Mouse (Mus musculus) stomach, embryonic 16.5 days (tissue): ENCODE measurements around the gene C8b. TPM values are rescaled to one million over a fixed set of nuclear protein-coding genes. Genes with fewer than 3 reads are reported as not detected.

Source experiments
- ATAC-seq: fragments of 200-750 bp; cut with Nextera tagmentation; 2 replicates; pipeline ENCODE4 v1.8.0; 2017; ENCODE audit warnings: moderate number of reproducible peaks, moderate TSS enrichment; ENCODE audit not compliant: insufficient read depth, low FRiP score
- H3K27ac ChIP-seq: fragments of 300-500 bp; sonication (generic); 2 replicates; pipeline ENCODE4 v1.5.1; 2014; ENCODE audit warnings: low read length
- H3K27me3 ChIP-seq: fragments of 300-500 bp; sonication (generic); 2 replicates; pipeline ENCODE4 v1.6.1; 2014; ENCODE audit warnings: low read length, control low read depth, mixed read lengths; ENCODE audit not compliant: control insufficient read depth, insufficient read depth
- H3K36me3 ChIP-seq: fragments of 300-500 bp; sonication (generic); 2 replicates; pipeline ENCODE4 v1.6.1; 2014; ENCODE audit warnings: low read length; ENCODE audit not compliant: control insufficient read depth, insufficient read depth
- H3K4me1 ChIP-seq: fragments of 300-500 bp; sonication (generic); 2 replicates; pipeline ENCODE4 v1.6.1; 2014; ENCODE audit warnings: low read length, control low read depth, mixed read lengths; ENCODE audit not compliant: control insufficient read depth, insufficient read depth
- H3K4me2 ChIP-seq: fragments of 300-500 bp; sonication (generic); 2 replicates; pipeline ENCODE4 v1.6.1; 2014; ENCODE audit warnings: low read depth, low read length, mixed read lengths
- H3K4me3 ChIP-seq: fragments of 300-500 bp; sonication (generic); replicated peaks from 2 replicates; pipeline ENCODE4 v1.5.1; 2014; ENCODE audit warnings: mild to moderate bottlenecking, low read length
- H3K9ac ChIP-seq: fragments of 300-500 bp; sonication (generic); 2 replicates; pipeline ENCODE4 v1.6.1; 2014; ENCODE audit warnings: low read length
- H3K9me3 ChIP-seq: fragments of 300-500 bp; sonication (generic); replicated peaks from 2 replicates; pipeline ENCODE4 v1.6.1; 2016; ENCODE audit warnings: low read length, control low read depth; ENCODE audit not compliant: control insufficient read depth
- WGBS: fragments of 180-500 bp; shearing (Covaris S2); extraction: QIAGEN DNeasy Blood & Tissue Kit; methylation state at CpG from one replicate; pipeline ENCODE4 v1.1.7; 2014; 5-methylcytosine and 5-hydroxymethylcytosine counted together
- polyA plus RNA-seq: library from polyadenylated mRNA; unstranded; fragments of >200 nt; fragmentation: Nextera tagmentation; extraction: Ambion mirVana; gene quantifications from 2 replicates; pipeline ENCODE4 v1.2.1, GENCODE M21; 2015

The C8b gene
- polyA plus RNA-seq, 1 experiment from 2014 or later = 2.1 TPM

DNA sequence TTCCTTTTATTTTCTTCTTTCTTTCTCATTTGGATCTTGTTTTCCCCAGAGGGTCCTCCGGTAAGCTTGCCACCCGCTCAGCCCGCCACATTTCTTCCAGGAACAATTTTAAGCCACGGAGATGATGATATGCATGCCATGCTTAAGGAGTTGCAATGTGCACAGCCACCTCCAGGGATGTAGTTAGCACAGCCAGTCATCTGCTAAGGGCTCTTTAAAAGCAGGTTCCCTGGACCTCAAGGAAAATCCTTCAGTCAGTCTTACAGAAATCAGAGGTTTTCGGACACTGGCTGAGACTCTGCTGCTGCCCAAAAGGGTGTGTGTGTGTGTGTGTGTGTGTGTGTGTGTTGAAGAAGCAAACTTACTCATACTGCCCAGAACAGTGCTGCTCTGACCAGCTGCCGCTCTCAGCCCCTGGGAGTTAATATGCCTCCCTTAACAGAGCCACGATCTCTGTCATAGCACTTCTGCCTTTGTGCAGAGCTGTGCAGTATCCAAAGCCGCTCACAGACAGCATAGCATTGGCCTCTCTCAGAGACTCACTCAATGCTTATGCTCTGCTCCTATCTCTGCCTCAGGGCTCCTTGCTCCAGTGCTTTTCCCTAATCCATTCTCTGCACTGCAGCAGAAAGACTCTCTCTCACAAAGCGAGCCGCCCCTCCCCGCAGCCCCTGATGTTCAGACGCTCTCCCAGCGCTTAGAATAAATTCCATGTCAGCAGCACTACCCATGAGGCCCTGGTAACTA lies 5.1 kb upstream of the C8b start:
- no peak overlapping the region for H3K4me2 ChIP-seq
- no peaks in the 10 kb centered on the region for H3K9me3 ChIP-seq
- WGBS = 74% methylated on average over 13 of the region's 13 CpGs
- H3K9ac ChIP-seq = no peak overlapping the region
- no peak overlapping the region for H3K4me3 ChIP-seq
- no peaks in the 10 kb centered on the region for H3K4me1 ChIP-seq
- ATAC-seq = no peak
- no peaks in the 10 kb centered on the region for H3K36me3 ChIP-seq
- no peaks in the 10 kb centered on the region for H3K27me3 ChIP-seq
- H3K27ac ChIP-seq = no peak overlapping the region

DNA sequence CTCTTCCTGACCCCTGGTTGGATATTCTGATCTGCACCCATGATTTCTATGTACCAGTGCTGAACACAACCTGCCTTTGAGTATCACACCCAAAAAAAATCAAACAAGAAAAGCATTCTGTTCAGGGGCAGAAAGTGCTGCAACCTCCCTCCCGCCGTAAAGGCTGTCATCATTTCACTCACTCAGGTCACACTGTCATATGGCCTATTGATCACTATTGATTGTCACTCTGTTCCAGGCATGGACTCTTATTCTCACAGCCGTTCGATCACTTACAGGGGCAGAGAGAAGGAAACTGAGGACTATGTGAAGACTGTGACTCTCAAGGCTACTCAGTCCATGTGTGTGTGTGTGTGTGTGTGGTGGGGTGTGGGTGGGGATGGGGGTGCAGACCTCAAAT lies 2.1 kb downstream of the C8b start:
- Histone ChIP-seq H3K9ac (no peak overlapping the region), H3K27ac (no peak overlapping the region), H3K27me3 (no peaks in the 10 kb centered on the region), H3K9me3 (no peaks in the 10 kb centered on the region), H3K4me3 (no peak overlapping the region), H3K36me3 (no peaks in the 10 kb centered on the region), H3K4me2 (no peak overlapping the region), H3K4me1 (no peaks in the 10 kb centered on the region)
- no peak for ATAC-seq
- WGBS = 71% methylated on average over 4 of the region's 4 CpGs

DNA sequence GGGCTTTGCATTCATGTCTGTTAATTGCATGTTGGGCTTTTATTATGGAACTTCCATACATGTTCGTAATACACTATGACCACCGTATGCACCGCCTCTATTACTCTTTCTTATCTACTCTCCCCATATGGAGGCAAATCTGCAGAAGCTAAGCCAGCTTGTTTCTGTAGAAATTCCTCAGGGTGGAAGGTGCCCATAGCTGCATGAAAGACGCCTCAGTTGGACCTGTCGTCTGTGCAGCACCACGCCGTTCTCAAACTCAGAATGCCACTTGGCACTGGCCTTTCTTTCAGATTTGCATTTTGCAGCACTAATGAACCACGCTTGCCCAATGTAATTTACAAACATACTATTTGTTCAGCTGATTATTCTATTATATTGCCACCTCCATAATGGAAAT lies 3.5 kb downstream of the C8b start:
- no peaks in the 10 kb centered on the region for H3K4me1 ChIP-seq
- no peak overlapping the region for H3K27ac ChIP-seq
- WGBS = 85% methylated on average over 8 of the region's 8 CpGs
- no peak overlapping the region for H3K4me3 ChIP-seq
- no peaks in the 10 kb centered on the region for H3K9me3 ChIP-seq
- no peaks in the 10 kb centered on the region for H3K36me3 ChIP-seq
- H3K27me3 ChIP-seq = no peaks in the 10 kb centered on the region
- H3K9ac ChIP-seq = no peak overlapping the region
- H3K4me2 ChIP-seq = no peak overlapping the region
- ATAC-seq = no peak

DNA sequence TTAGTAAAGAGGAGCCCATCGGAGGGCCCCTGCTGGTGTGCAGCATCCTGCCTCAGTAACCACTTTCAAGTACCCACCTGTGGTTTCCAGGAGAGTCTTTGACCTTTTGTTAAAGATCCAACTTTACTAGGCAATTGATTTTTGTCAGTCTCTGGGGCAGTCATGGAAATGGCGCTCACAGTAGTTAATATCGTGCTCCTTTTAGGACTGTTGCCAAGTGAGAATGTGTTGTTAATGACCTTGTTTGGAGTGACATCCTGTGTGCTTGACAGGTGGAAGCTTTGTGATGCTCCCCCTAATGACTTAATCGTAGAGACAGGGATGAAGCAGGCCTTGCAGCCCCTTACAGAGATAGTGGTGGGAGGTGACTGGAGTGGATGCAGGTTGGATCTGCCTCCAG lies 4.2 kb downstream of the C8b start:
- WGBS = 61% methylated on average over 4 of the region's 4 CpGs
- H3K4me3 ChIP-seq = no peak overlapping the region

DNA sequence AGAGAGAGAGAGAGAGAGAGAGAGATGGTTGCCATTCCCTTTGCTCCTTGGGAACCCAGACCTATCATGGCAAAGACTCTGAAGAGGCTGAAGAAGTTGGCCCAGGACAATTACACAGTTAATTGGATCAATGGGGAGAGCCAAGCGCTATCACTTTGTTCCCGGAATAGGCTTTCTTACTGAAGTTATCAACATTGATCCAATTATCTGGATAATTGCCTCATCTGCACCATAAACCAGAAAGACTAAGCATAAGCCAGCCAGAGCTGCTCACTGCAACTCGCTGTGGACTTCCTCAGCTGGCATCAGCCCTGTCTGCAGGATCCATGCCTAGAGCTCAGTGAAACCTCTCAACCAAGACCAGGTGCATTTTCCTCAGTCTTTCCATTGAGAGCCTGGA lies 9.5 kb downstream of the C8b start:
- H3K4me2 ChIP-seq = no peak overlapping the region
- no peaks in the 10 kb centered on the region for H3K27me3 ChIP-seq
- no peak overlapping the region for H3K4me3 ChIP-seq
- no peaks in the 10 kb centered on the region for H3K36me3 ChIP-seq
- no peak for ATAC-seq
- no peaks in the 10 kb centered on the region for H3K4me1 ChIP-seq
- H3K27ac ChIP-seq = no peak overlapping the region
- H3K9ac ChIP-seq = no peak overlapping the region
- WGBS = 70% methylated on average over 3 of the region's 3 CpGs
- no peaks in the 10 kb centered on the region for H3K9me3 ChIP-seq

More for the DNA sequence above, 4.2 kb downstream of the C8b start:
- Histone ChIP-seq H3K9ac (no peak overlapping the region), H3K27me3 (no peaks in the 10 kb centered on the region), H3K4me1 (no peaks in the 10 kb centered on the region), H3K36me3 (no peaks in the 10 kb centered on the region), H3K27ac (no peak overlapping the region), H3K4me2 (no peak overlapping the region), H3K9me3 (no peaks in the 10 kb centered on the region)
- no peak for ATAC-seq

DNA sequence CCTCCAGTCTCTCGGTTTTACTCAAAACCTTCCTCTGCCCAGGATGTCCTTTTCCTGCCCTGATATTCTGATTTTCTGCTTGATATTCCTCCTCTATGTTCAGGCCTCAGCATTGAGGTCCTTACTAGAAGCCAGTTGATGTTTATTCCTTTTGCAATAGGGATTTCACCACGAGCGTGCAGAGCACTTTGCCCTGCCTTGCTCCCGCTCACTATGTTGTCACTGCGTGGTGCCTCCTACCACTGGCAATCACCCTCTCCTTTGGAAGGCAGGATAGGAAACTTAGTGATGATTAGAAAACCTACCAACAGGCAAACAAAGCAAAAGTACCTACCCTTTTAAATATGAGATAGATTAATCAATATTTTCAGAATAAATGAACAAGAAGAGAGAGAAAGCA lies 13.3 kb downstream of the C8b start:
- Histone ChIP-seq H3K27me3 (no peaks in the 10 kb centered on the region), H3K4me3 (no peak overlapping the region), H3K9me3 (no peaks in the 10 kb centered on the region), H3K27ac (no peak overlapping the region), H3K4me2 (no peak overlapping the region), H3K36me3 (no peaks in the 10 kb centered on the region), H3K4me1 (no peaks in the 10 kb centered on the region), H3K9ac (no peak overlapping the region)
- 81% methylated on average over 5 of the region's 5 CpGs for WGBS
- ATAC-seq = no peak

DNA sequence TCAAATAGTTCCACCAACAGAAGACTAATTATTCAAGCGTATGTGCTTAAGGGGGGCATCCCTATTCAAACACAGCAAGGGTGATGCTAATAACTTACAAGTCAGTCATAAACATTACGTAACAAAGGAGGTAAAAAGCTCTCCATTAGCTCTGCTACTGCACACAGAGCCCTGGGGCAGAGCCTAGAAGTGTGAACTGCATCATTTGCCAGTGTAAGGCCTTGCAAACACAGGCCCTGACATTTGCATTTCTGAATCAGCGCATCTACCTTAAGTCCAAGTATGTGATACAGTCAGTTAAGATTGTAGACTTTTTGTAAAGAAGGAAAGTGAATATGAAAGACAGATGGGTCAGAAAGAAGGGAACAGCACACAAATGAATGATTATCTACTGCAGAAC lies 15.3 kb downstream of the C8b start:
- ATAC-seq = no peak
- H3K9ac ChIP-seq = no peak overlapping the region
- H3K4me2 ChIP-seq = no peak overlapping the region
- H3K4me3 ChIP-seq = no peak overlapping the region
- H3K9me3 ChIP-seq = no peaks in the 10 kb centered on the region
- no peaks in the 10 kb centered on the region for H3K4me1 ChIP-seq
- 91% methylated on average over 3 of the region's 3 CpGs for WGBS
- no peak overlapping the region for H3K27ac ChIP-seq
- H3K27me3 ChIP-seq = no peaks in the 10 kb centered on the region
- no peaks in the 10 kb centered on the region for H3K36me3 ChIP-seq

DNA sequence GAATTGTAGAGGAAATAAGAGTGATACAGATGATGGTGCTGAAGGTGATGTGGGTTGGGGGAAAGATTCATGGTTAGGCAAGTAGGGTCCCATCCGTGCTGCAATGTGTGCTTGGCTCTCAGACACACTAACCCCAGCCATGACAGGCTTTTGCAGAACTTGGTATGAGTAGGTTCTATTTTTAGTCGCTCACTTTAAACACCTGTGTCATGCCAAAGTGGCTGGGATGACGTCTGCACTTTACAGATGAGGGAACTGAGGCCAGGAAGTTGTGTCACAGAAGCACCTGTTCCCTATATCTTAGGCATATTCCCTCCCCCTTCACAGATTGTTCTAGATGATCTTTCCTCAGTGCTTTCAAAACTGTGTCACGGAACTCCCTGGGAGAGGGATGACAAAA lies 16.2 kb downstream of the C8b start:
- no peaks in the 10 kb centered on the region for H3K9me3 ChIP-seq
- H3K4me1 ChIP-seq = no peaks in the 10 kb centered on the region
- no peak for ATAC-seq
- WGBS = 75% methylated on average over 4 of the region's 4 CpGs
- H3K36me3 ChIP-seq = no peaks in the 10 kb centered on the region
- H3K27me3 ChIP-seq = no peaks in the 10 kb centered on the region
- no peak overlapping the region for H3K4me3 ChIP-seq
- H3K9ac ChIP-seq = no peak overlapping the region
- no peak overlapping the region for H3K27ac ChIP-seq
- no peak overlapping the region for H3K4me2 ChIP-seq

DNA sequence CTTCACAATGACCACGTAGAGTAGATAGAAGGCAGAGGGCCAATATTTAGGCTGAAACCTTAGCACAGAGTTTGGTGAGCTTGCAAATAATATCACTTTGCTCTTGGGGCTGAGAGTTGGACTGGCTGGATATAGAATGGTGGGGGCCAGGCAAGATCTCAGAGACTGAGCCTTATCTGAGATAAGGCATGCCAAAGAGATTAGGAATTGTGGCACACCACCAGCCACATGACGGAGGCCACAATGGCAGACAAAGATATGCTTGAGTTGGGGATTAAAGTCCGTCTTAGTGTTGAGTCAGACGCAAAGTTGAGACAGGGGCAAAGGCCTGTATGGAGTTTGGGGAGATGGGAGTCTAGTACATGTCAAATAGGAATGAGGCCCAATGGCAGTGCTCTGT lies 26.0 kb downstream of the C8b start:
- Histone ChIP-seq H3K9ac (no peak overlapping the region), H3K9me3 (no peaks in the 10 kb centered on the region), H3K4me2 (no peak overlapping the region), H3K27me3 (no peaks in the 10 kb centered on the region), H3K27ac (no peak overlapping the region), H3K4me1 (no peaks in the 10 kb centered on the region), H3K4me3 (no peak overlapping the region), H3K36me3 (no peaks in the 10 kb centered on the region)
- 85% methylated on average over 4 of the region's 4 CpGs for WGBS
- no peak; the same call in 1 of the 2 replicates for ATAC-seq
